Mouse (Mus musculus): Measurements from ENCODE around the gene Adk.

DNA sequence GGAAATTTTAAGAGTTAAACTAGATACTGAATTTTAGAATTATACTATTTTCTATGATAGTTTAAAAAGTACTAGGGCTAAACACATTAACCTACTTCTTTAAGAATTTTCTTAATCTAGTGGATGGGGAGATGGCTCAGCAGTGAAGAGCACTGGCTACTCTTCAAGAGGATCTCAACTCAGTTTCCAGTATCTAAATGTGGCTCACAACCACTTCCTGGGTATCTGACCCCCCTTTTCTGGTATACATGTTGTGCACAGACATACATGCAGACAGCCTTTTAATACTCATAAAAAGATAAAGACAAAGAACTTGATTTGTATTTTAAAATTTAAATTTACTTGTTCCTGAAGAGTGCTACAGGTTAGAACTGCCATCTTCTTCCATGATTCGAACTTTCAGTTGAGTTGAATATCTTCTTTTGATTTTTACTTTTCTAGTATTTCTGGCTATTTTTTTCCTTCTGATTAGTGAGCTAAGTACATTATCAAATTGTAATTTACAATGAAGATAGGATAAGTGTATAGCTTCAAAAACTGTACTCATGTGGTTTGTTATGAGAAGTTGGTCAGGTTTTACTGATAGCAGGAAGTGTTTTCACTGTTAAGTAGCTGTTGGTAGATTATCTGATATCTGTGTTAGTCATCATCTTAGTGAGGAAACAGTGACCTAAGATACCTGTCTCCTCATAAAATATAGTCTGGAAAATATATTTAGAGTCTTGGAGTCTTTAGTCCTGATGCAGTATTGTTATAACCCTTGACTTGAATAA is 121.8 kb downstream of the Adk start:
- TF ChIP-seq TAL1 (IDR thresholded peaks at IDR 0.05; ENCODE audit: low read length) (no peak), GATA1 (IDR thresholded peaks at IDR 0.05; ENCODE audit: low read length) (no peak)

All from erythroblast, embryonic 14.5 days (primary cell).